Mouse (Mus musculus) v-Abl transformed pro-B cells (cell line): ENCODE measurements around the gene Tmcc2.

Source experiments
- in situ Hi-C, 2 experiments: fragments of 400-800 bp; cut with MboI; formaldehyde crosslinking; loops; one replicate each; pipeline ENCODE4 v1.15.1; 2025; ENCODE audit not compliant: unreplicated experiment in 2 of 2

Gene Tmcc2

DNA sequence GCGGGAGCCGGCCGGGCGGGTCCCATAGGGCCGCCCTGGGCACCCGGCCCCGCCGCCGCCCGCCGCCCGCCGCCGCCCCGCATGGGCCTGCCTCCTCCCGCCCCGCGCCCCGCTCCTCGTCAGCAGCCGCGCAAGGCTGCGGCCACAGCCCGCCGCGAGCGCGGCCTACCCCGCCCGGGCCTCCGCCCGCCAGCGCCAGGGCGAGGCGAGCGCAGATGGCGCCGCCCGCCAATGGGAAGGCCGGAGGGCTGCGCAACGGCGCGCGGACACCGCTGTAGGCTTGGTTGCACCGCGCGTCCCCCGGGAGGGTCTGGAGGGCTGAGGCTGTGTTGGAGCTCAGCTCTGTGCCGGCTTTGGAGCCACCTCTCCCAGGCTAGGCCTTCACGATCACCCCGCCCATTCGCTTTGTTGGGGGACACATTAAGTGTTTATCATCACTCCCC lies 520 bp upstream of the Tmcc2 start:
- in situ Hi-C loops: no loop called here

DNA sequence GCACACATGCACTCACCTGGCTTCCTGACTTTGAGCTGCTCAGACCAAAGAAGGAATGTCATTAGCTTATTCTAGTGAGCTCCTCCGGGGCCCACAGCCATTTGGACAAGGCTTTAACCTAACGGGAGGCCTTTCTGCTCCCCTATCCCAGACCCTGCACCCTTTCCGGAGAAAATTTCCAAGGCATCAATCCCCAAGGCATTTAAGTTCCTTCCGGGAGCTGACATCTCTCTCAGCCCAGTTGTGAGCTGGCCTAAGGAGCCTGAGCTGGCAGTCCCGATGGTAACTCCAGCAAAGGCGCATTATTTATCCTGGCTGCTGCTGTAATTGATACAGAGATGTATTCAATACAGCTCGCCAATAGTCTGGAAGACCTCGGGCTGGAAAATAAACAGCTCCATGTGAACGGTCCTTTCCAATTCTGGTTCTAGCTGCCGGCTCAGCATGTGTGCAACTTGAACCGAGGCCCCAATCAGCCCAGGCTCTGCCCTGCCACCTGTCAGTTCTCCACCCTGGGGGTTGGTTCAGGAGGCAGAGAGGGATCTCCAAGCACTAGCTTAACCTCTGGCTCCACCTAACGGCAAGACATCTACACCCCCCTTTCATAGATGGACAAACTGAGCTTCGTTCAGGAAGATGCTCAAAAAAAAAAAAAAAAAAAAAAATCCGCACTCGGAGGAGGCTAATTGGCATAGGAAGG lies 1.0 kb downstream of the Tmcc2 start:
- in situ Hi-C loops: no loop called here

DNA sequence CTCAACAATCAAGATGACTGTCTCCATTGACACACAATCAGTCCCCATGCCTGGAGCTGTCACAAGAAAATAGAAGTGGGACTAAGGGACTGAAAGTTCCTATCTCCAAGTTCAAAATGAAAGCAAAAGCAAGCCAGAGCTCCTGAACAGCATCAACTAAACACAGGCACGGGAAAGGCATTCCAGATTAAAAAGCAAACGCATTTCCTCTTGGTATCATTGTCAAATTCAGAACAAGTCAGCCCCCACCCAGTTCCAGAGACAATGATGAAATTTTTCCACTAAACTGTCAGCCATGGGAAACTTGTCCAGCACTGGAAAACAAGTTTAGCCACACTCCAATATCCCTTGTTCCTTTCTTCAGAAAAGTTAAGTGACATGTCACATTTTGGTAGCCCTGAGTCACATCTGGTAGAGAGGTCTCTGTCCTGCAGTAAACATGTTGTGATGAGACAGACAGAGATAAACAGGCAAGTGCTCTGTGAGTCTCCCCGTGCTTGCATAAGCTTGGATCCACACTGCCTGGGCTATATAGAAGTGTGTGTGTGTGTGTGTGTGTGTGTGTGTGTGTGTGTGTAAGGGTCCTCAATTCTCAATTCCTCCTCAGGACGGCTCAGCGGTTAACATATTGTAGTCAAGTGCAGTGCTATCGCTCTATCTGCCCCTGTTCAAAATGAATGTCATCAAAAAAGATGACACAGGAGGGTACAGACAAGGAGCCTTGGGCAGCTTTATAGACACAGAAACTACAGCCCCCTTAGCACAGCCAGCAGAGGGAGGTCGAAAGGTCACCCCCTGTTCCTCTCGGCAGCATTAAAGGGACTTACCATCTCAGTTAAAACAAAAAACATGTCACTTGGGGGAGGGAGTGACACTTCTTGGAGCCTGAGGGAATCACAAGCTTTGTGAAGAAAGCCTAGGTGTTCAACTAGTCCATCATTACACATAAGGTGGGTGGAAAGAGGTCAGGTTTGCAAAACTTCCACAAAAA lies 2.0 kb downstream of the Tmcc2 start:
- in situ Hi-C loops: no loop called here

DNA sequence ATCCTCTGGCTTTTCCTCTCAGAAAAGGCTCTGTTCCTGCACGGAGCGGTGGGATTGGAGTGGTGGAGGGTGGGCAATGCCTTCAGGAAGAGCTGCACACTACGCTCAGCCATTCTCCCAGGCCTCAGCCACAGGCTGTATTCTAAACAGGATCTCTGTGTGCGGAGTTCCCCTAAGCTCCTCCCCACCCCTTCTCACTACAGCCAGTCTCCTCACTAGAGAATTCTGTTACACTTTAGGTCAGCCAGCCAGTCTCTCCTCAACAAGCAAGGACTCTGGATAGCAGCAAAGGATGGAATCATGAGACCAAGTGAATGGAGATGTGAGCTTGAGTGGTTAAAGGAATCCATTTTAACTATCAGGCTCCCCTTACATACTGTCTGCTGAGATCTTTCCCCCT lies 3.1 kb downstream of the Tmcc2 start:
- in situ Hi-C loops: no loop called here

DNA sequence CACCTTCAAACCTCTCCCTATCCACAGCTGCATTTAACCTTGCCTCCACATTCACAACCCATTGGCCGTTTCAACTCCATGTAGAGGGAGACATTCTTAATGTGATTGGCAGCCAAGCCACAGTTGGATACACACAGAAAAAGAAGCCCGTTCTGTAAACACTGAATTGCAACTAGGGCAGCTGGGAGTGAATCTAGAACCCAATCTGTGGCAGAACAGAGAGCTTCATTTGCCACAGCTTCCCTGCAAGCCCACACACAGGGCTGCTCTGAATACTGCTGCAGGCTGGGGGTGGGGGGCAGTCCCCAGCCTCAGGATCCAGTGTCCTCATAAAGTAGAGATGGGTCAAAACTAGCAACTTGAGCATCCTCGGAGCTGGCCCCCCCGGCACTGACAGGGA lies 4.8 kb downstream of the Tmcc2 start:
- in situ Hi-C loops: no loop called here

DNA sequence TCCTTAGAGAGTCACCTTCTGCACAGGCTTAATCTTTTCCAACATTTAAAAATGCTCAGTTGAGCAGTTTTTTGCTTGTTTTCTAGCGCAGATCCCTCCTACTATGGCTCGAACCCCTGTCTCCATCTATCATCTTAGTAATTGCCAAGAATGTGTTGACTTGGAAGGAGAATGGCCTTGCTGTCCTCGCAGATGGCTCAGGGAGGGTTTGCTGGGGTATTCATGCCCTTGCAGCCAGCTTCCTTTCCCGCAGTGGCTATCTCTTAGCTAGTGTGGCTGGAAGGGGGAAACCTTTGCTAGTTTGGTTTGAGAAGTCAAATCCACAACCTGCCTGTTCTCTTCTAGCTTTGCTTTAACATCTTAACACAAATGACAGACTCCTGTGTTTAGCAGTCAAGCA lies 5.4 kb downstream of the Tmcc2 start:
- in situ Hi-C loops: no loop called here

DNA sequence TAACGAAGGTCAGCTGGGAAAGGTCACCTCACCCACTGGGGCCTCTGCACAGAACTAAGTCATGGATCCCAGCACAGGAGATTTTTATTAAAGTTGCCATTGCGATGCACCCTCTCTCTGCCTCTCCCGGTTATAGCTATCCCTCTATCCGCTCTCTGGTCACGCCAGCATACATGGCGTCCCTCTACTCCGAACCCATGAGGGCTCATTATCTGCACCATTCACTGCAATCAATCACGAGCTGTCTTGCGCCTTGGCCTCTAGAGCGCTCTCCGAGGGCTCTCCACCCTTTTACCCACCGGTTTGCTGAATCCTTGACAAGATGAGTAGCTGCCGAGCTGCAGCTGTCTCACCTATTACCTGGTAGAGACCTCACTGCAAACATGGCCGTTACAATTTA lies 5.8 kb downstream of the Tmcc2 start:
- in situ Hi-C loops: no loop called here

DNA sequence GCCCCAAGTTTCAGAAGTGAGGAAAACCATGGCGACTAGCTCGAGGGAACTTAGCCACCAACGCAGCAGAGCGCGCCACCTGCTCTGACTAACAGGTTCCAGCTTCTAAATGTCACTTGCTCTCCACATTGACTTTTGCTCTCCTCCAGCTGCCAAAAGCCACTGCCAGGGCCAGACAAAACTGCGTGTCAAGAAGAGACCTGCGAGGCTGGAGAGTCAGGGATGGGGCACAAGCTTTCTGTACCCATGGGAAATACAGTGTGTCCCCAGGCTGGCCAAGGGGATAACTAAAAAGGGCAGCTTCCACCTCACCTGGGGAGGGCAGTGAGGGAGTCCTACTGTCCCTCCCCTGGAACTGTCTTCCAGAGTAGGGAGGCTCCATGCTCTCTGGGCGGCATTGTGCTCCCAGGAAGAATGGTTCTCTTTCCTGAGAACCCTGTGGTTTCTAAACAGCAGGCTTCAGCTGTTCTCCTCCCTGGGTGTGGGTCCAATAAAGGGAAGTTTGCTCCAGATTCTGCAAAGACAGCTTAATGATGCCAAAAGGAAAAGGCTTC lies 7.0 kb downstream of the Tmcc2 start:
- in situ Hi-C loops: no loop called here

DNA sequence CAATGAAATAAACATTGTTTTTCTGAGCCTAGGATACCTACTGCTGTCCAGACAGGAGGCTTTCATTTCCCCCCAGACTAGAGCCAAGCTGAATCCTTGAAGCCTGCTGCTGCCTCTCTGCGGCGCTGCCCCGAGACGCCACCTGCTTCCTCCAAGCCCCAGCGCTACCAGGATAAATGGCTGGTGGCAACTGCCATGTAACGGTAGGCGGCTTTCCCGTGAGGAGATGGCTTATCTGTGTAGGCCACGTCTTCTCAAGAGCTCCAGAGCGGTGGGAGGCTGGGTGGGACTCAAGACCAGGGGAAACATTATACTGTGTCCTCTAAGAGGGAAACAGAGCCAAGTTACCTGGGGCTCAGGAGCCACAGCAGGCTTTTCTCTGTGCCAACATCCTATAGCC lies 9.2 kb downstream of the Tmcc2 start:
- in situ Hi-C loops: no loop called here

DNA sequence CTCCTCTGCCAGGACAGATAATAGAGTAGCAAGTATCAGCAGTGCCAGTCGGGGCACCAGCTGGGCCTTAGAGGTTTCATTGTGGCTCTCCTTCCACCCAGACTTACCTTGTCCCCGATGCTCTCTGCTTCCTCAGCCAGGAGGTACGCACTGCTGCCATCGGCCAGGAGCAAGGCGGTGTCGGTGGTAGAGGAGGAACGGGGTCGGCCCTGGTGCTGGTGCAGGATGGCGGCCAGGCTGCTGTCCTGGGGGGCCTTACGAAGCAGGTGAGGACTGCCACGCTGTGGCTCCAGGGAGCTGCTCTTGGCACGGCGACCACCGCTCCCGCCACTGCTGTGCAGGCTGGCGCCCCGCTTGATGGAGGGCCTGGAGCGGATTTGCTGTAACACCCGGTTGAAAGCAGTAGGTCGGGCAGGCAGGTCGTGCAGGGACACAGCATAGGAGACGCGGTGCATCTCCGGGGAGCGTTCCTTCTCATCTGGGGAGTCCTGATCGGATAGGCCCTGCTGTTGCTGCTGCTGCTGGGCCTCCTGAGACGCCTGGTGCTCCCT lies 10.5 kb downstream of the Tmcc2 start:
- in situ Hi-C loops: no loop called here

DNA sequence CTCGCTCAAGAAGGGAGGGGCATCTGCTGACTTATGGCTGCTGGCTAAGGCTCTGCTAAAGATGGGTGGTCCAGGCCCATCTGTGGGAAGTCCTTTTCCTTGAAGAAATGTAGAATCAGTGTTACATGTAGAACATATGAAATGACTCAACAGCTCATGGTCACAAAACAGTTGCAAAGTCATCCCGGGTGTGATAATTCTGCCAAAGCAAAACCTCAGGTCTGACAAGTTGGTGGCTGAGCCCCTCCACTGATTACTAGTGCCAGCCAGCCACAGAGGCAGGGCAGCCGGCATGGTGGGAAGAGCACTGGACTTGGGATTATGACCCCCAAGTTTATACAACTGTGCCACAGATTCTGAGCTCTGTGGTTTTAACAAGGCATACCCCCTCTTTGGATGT lies 13.3 kb downstream of the Tmcc2 start:
- in situ Hi-C loops: no loop called here

DNA sequence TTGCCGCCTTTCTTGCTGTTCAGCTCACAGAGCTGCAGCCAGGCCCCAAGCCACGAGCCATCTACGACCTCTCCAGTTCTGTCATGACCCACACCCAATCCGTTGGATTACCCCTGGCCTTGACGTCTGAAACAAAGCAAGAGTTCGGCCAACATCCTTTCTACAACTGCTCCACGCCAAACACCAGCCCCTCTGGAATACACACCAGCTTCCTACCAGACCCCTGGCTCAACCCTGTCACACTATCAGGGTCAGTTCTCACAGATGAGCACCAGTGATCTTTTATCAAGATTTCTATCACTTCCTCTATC lies 14.1 kb downstream of the Tmcc2 start:
- in situ Hi-C loops: no loop called here

DNA sequence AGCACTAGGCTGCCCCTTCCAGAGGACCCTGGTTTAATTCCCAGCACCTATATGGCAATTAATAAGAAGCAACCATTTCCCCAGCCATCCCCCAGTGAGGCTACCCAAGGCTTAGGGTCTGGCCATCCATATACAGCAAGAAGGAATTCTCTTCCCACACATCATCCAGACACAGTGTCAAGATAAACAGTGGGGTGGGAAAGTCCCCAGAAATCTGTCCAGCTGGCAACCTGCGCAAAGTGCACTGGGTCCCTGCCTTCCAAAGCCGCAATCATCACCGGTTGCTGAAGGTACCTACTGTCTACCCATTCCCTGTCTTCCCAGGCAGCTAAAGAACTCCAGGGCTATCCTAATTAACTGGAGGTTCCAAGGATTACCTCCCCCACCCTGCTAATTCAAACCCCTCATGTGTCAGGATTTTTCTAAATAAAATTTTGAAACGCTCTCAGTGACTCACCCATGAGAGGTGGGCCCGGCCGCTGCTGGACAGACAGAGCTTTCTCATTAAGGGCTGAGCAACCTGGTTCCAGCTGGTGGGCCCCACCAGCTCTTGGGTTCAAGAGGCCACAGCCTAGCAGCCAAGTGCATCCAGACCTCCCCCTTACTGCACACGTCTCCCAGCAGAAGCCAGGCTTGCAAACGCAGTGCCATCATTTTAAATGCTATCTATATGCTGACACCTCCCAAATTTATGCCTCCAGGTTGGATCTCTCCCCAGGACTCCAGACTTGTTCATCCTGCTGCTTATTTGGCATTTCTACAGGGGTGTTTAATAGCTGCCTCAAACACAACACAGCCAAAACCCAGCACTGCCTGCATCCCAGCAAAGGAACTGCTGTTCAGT lies 14.6 kb downstream of the Tmcc2 start:
- in situ Hi-C loops: no loop called here

DNA sequence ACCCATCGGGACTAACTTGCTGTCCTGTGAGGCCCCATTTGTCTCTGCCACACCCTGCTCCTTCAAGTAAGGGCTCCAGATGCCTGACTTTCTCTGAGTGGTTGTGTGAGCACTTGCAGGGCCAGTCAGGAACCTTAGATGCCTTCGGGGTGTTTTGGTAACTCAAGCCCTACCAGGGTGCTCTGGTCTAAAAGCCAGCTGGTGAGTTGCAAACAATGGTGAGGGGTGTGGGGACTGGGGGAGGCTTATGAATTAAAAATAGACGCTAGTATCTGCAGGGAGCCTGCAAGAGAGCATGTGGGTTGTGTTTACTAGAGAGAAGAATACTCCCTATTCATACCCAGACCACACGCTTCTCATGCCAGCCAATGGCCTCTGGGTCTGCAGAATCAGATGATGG lies 15.8 kb downstream of the Tmcc2 start:
- in situ Hi-C loops: no loop called here

DNA sequence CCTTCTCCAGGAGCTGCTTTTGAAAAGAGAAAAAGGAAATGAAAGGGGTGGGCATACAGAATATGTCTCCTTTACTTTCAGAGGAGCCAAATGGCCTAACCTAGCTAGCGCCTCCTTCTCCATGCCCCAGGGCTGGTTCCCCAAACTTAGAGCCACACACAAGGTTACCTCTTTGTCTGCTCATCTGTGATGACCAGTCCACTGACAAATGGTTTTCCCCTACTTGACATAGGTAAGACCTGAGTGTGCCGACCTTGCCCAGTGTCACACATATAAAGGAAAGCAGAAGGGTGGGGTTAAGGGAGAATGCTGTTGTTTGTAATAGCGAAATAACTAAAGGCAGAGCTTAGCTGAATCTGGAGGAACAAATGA lies 16.2 kb downstream of the Tmcc2 start:
- in situ Hi-C loops: no loop called here

DNA sequence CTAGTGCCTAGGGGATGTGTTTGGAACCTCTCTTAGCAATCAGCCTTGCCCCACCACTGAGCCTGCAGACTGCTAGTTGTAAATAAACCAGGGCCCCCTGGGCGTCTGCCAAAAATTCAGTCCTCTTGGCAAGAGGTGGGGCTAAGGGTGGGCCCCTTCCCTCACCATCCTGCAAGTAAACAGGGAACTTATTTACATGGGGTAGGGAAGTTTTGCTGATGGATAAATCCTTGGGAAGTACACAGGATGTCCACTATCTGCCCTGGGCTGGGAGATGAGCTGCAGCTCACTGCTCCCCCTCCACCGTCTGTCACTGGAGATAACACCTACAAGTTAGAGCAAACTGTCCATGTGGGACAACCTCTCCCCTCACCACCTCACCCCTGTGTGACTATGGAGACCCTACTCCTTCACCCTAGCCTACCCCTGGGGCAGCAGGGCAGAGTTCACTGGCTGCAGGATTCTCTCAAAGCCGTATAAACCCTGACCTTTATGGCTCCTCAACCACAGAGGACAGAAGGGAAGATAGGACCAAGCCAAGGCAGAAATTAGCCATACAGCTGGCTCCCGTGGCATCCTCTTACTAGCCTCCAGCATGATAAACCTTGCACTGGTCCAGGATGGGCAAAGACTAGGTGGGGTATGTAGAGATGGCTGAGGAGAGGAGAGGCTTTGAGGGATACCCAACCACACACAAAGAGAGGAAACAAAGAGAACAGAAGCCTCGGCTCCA lies 16.8 kb downstream of the Tmcc2 start:
- in situ Hi-C loops: no loop called here

DNA sequence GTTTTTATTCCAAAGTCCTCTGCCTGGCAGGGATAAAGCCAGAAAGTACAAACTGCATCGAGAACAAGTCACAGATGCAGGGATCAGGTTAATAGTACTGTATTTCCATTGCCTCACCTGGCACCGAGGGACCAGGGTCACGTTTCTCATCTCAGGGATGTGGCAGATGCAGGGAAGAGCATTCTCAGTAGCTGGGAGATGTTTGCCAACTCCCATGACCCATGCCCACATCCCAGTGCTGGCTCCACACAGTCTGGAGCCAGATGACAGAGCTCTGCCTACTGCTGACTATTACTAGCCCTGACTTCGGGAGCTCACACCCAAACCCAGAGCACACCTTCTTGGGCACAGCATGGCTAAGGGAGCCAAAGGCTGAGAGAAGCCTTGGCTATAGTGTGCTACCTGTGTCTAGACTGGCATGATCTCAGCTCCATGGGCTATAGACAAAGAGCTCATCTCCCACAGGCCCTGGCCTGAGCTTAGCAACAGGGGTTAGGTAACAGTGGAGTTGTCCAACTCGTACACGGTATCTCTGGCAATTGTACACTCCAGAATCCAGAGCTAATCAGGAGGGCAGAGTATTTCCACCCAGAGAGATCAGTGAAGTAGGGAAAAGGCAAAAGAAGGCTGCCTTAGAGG lies 18.1 kb downstream of the Tmcc2 start:
- in situ Hi-C loops: no loop called here

DNA sequence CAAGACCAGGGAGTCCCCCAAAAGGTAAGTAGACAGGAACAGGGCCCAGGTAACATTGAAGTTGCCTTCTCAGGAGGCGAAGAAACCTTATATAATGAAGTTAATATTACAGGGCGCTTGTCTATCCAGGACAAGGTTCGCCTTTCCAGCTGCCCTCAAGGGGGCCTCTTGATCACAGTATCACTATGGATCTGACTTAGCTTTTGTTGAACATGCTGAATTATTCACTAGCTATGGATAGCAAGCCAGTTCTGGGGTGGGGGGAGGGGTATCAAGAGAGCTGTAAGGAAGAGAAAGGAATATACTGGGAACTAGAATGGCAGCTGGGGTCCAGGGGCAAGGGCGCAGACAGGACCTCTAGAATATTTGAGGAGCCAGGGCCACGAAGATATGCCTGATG lies 18.7 kb downstream of the Tmcc2 start:
- in situ Hi-C loops: no loop called here

DNA sequence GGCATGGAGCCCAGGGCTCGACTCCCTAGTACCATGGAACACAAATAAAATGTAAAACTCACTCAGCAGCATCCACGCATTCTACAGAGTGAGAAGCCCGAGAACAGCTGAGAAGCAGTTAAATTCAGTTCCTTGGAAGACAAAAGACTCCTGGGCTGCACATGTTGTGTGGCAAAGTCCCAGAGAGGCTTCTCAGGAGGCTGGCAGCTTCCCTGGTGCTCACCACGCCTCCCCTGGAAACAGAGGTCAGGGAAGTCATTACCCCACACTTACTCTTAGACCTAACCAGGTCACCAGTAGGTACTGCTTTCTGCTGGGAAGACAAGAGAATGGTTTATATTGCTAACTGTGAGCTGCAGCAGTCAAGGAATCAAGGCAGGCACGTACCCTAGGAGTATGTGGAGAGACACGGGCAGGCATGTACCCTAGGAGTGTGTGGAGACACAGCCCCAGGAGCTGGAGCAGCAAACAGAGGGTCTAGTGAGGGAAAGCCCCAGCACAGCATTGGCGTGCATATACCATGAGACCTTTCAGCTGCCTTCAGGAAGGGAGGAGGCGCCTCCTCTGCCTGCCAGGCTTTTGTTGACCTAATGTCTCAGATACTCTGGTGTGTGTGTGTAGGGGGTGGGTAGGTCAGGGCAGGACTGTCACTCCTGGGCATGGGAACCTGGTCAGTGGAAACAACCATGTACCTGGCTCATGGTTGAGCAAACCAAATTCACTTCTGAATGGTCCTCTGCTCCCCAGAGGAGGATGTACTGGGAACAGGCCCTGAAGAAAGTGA lies 19.6 kb downstream of the Tmcc2 start:
- in situ Hi-C loops: no loop called here
